Mouse (Mus musculus): Measurements from ENCODE around the gene Snrnp27. TPM values are rescaled to one million over a fixed set of nuclear protein-coding genes. Genes with fewer than 3 reads are reported as not detected.

Gene Snrnp27
- total RNA-seq (2023; ENCODE audit: inconsistent age), result 35.8 to 42.2 TPM (median 40.5 TPM) in 4 replicates

DNA sequence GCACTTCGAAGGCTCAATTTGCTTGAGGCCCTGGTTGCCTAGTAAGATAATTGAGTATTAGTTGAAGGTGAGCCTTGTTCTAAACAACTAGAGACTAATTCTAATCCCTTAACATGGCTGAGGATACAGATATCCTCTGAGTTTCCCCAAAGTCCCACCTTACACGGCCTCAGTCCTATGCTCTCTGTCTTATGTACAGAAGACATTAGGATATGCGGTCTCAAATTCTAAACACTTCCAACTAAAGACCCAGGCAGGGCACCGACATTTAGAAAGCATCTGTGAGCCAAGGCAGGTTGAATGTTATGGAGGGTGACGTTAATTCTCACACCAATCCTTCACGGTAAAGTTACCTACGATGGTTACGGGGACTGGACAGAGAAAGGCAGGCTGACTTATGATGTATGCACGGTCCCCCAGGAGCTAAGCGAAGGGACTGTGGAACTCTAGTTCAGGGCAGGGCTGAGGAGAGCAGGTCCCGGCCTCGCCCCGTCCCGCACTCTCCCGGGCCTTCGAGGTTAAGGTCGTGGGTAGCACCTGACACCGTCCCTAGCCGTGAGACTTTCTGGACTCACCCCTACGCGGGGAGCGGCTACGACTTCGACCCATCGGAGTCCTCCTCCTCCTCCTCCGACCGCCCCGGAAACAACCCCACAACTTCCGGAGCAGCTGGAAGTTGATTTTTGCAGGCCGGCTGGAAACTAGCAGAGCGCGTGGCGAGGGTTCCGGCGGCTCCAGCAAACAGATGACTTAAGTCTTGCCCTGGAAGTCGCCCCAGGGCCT is at the start of gene Snrnp27:
Gene Snrnp27, minus strand, starts transcription at position 651 of the 783 bp plus-strand sequence.

DNA sequence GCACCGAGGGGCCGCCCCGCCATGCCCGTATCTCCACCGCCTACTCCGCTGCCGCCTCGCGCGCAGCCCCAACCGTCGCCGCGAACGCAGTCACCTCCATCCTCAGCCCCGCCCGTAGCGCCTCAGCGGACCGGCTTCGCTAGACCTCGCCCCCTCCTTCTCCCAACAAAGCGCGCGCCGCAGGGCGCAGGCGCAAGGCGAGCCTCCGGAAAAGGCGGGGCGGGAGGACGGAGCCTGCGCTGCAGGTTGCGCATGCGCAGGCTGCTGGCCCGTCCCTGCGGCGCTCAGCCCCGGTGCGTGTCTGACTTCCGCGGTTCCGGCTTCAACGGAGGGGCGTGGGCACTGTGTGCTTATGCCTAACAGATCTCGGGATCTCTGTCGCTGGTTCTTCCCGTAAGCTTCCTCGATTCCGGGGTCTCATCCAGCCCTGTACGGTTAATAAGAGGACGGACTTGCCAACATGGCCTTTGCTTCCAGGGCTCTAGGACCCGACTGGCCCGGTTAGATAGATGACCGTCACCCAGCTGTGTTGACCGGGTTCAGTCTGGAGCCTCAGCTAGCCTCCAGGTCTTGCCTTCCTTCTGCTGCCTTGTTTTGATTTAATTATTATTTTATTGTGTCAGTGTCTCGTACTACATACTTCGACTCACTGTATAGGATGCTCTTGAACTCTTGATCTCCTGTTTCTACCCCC is 49.0 kb upstream of the Snrnp27 start, which contains the start of gene Gmcl1:
Gene Gmcl1, minus strand, starts transcription at position 201 of the 694 bp plus-strand sequence.

DNA sequence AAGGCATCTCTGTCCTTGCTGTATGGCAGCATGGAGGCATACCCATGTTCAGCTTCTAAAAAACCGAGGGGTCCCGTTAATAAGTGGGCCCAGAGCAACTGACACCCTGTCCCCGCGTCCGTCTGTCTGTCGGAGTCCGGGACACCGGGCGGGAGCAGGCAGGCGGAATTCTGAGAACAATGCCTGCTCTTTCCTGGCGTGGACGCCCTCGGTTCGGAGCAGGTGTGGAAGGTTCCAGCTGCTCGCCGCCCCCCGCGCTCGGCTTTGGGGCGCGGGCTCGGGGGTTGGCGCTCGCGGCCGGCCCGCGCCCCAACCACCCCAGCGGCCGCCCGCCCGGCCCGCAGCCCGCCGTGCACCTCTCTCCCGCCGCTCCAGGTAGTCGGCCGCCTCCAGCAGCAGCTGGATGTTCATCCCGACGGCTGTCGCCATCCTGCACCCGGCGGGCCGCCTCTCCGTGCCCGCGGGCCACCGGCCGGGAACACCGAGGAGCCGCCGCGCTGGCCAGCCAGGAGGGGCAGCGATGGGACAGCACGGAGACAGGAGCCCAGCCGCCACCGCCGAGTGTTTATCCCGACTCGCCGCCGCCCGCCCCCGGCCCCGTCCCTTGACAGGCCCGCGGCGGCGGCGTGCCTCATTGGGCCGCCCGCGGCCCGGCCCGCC is 15.6 kb downstream of the Snrnp27 start, which contains the start of gene Mxd1:
Gene Mxd1, minus strand, starts transcription at position 582 of the 660 bp plus-strand sequence.

DNA sequence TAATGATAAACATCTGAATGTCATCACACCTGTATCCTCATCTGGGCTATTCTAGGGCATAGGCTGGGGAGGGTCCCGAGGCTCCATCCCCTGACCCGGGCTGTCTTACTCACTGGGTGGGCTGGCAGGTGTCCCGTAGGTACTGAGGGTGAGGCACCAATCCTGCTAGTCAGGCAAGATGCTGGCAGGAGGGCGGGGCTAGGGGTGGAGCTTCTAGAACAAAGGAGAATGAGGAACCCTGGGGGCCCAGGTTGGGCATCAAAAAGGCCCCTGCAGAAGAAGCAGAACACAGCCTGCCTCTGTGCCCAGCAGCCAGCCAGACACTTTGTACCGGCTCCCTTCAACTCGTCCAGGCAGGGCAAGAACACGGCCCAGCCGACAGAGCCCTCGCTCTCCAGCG is 56.4 kb downstream of the Snrnp27 start, which contains the start of gene Asprv1:
Gene Asprv1, plus strand, starts transcription at position 219 of the 400 bp plus-strand sequence.

Other genes with a start within 250 kb of the Snrnp27 start
- 55.8 to 62.1 TPM (median 57.9 TPM) in 4 replicates for gene C87436, start 246.1 kb downstream of the Snrnp27 start, total RNA-seq (2023; ENCODE audit: inconsistent age)
- gene Pcbp1, start 158.2 kb downstream of the Snrnp27 start, total RNA-seq (2023; ENCODE audit: inconsistent age), result 198 to 209 TPM (median 206 TPM) in 4 replicates
- not detected in 4 replicates for gene Asprv1, start 56.4 kb downstream of the Snrnp27 start, total RNA-seq (2023; ENCODE audit: inconsistent age)
- gene Mxd1, start 15.4 kb downstream of the Snrnp27 start, total RNA-seq (2023; ENCODE audit: inconsistent age), result 15.7 to 26.1 TPM (median 20.0 TPM) in 4 replicates
- gene Gmcl1, start 48.9 kb upstream of the Snrnp27 start, total RNA-seq (2023; ENCODE audit: inconsistent age), result 25.1 to 29.7 TPM (median 28.3 TPM) in 4 replicates
- 7.1 to 13.3 TPM (median 10.5 TPM) in 4 replicates for gene Anxa4, start 109.1 kb upstream of the Snrnp27 start, total RNA-seq (2023; ENCODE audit: inconsistent age)
- 78.0 to 81.2 TPM (median 78.6 TPM) in 4 replicates for gene Aak1, start 165.0 kb upstream of the Snrnp27 start, total RNA-seq (2023; ENCODE audit: inconsistent age)

Data from B cell, adult (primary cell).